Mouse (Mus musculus) midbrain, embryonic 14.5 days (tissue): ENCODE results near the gene Camk1. TPM values are rescaled to one million over a fixed set of nuclear protein-coding genes. Genes with fewer than 3 reads are reported as not detected.

ENCODE experiments used
- ATAC-seq: fragments of 200-750 bp; cut with Nextera tagmentation; 2 replicates; pipeline ENCODE4 v1.8.0; 2017; ENCODE audit warnings: moderate number of reproducible peaks, moderate library complexity; ENCODE audit not compliant: low FRiP score, low TSS enrichment
- DNase-seq: peaks from one replicate; pipeline ENCODE4 v3.0.0-alpha.2; 2015
- H3K27ac ChIP-seq: fragments of 300-500 bp; sonication (generic); replicated peaks from 2 replicates; pipeline ENCODE4 v1.5.1; 2014; ENCODE audit warnings: mild to moderate bottlenecking, low read depth, low read length, moderate library complexity
- H3K27me3 ChIP-seq: fragments of 300-500 bp; sonication (generic); 2 replicates; pipeline ENCODE4 v1.6.1; 2014; ENCODE audit warnings: low read length, control low read depth, mixed read lengths; ENCODE audit not compliant: control insufficient read depth, insufficient read depth
- H3K36me3 ChIP-seq: fragments of 300-500 bp; sonication (generic); 2 replicates; pipeline ENCODE4 v1.6.1; 2014; ENCODE audit warnings: low read length, control low read depth; ENCODE audit not compliant: control insufficient read depth, insufficient read depth
- H3K4me1 ChIP-seq: fragments of 300-500 bp; sonication (generic); 2 replicates; pipeline ENCODE4 v1.6.1; 2014; ENCODE audit warnings: mild to moderate bottlenecking, antibody characterized with exemption, low read length, control low read depth; ENCODE audit not compliant: control insufficient read depth, insufficient read depth
- H3K4me2 ChIP-seq: fragments of 300-500 bp; sonication (generic); 2 replicates; pipeline ENCODE4 v1.6.1; 2014; ENCODE audit warnings: mild to moderate bottlenecking, low read length, moderate library complexity
- H3K4me3 ChIP-seq: fragments of 300-500 bp; sonication (generic); replicated peaks from 2 replicates; pipeline ENCODE4 v1.5.1; 2014; ENCODE audit warnings: low read depth, low read length
- H3K9ac ChIP-seq: fragments of 300-500 bp; sonication (generic); replicated peaks from 2 replicates; pipeline ENCODE4 v1.6.1; 2014; ENCODE audit warnings: mild to moderate bottlenecking, low read length, moderate library complexity
- H3K9me3 ChIP-seq: fragments of 300-500 bp; sonication (generic); 2 replicates; pipeline ENCODE4 v1.6.1; 2016; ENCODE audit warnings: low read length, control low read depth, mixed read lengths; ENCODE audit not compliant: control insufficient read depth
- WGBS: fragments of 180-500 bp; shearing (Covaris S2); extraction: QIAGEN DNeasy Blood & Tissue Kit; methylation state at CpG from one replicate; pipeline ENCODE4 v1.1.7; 2014; 5-methylcytosine and 5-hydroxymethylcytosine counted together
- polyA plus RNA-seq: library from polyadenylated mRNA; unstranded; fragments of >200 nt; fragmentation: Nextera tagmentation; extraction: Ambion mirVana; gene quantifications from 2 replicates; pipeline ENCODE4 v1.2.1, GENCODE M21; 2014

The Camk1 gene
- polyA plus RNA-seq, 1 experiment from 2014 or later: 101 TPM

DNA sequence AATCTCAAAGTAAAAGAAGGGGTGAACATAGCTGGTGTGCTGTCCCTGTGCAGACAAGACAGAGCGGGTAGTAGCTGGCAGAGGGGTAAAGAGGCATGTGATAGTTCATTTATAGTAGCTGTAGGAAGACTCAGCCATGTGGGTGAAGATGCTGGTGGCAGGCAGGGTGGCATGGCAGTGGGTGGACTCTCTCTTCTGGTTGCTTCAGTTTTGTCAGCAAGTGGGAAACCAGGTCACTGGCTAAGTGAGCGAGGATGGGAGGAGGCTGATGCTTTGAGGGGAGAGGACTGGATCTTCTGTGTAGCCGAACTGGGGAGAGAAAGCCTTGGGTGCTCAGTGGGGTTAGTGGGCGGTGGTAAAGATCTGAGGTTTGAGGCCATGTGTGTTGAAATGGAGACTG is 56.5 kb downstream of the Camk1 start:
- no peak overlapping the region for H3K4me2 ChIP-seq
- H3K9me3 ChIP-seq: no peaks in the 10 kb centered on the region
- peaks cover 24% of the 10 kb centered on the region for H3K27me3 ChIP-seq
- DNase-seq (no peak), ATAC-seq (no peak)
- peaks cover 8% of the 10 kb centered on the region; the same call in 1 of the 2 replicates for H3K4me1 ChIP-seq
- H3K27ac ChIP-seq: no peak overlapping the region
- no peaks in the 10 kb centered on the region for H3K36me3 ChIP-seq
- 66% methylated on average over 4 of the region's 4 CpGs for WGBS
- H3K9ac ChIP-seq: no peak overlapping the region
- no peak overlapping the region for H3K4me3 ChIP-seq

- WGBS: 63% methylated on average over 1 of the region's 1 CpGs
- DNase-seq (no peak), ATAC-seq (no peak)
- Histone ChIP-seq H3K4me2 (no peak overlapping the region), H3K27me3 (peaks cover 31% of the 10 kb centered on the region), H3K9ac (no peak overlapping the region), H3K4me1 (peaks cover 10% of the 10 kb centered on the region; the same call in 1 of the 2 replicates), H3K27ac (no peak overlapping the region), H3K4me3 (no peak overlapping the region), H3K36me3 (no peaks in the 10 kb centered on the region), H3K9me3 (no peaks in the 10 kb centered on the region)
These were observed 57.5 kb downstream of the Camk1 start for GRCm38 (mm10) chr6:113286316-113286715.

DNA sequence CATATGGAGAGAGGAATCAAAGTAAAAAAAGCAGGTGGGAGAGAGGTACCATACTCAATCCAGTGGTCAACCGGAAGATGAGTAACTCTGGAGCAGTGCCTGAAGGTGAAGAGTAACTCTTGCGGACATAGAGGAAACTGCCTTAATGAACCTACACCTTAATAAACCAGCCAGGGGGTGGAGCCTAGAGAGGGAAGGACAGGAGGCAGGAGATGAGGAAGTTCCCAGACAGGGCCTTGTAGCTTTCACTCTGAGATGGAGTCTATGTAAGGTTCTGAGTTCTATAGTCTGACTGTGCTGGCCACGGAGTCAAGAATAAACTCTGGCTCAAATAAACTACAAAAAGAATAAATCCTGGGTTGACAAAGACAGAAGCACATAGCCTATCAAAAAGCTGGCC is 58.9 kb downstream of the Camk1 start:
- no peak overlapping the region for H3K27ac ChIP-seq
- no peak overlapping the region for H3K9ac ChIP-seq
- H3K4me3 ChIP-seq: no peak overlapping the region
- H3K36me3 ChIP-seq: 0 out of 2 replicates have a peak, but pooled peaks cover 7% of the 10 kb centered on the region
- DNase-seq (no peak), ATAC-seq (no peak)
- no peaks in the 10 kb centered on the region for H3K9me3 ChIP-seq
- H3K4me1 ChIP-seq: peaks cover 10% of the 10 kb centered on the region; the same call in 1 of the 2 replicates
- no peak overlapping the region for H3K4me2 ChIP-seq
- H3K27me3 ChIP-seq: peaks cover 31% of the 10 kb centered on the region
- WGBS: 78% methylated on average over 3 of the region's 3 CpGs

Other genes starting within 250 kb of the Camk1 start
- gene Lhfpl4, start 148.6 kb downstream of the Camk1 start, polyA plus RNA-seq: 21.7 and 31.3 TPM in 2 replicates
- 38.6 and 40.4 TPM in 2 replicates for gene Mtmr14, start 106.1 kb downstream of the Camk1 start, polyA plus RNA-seq
- gene Cpne9, start 61.7 kb downstream of the Camk1 start, polyA plus RNA-seq: 4.7 and 5.5 TPM in 2 replicates
- gene Brpf1, start 36.8 kb downstream of the Camk1 start, polyA plus RNA-seq: 15.6 and 22.8 TPM in 2 replicates
- gene Ogg1, start 17.0 kb downstream of the Camk1 start, polyA plus RNA-seq: 9.2 and 9.8 TPM in 2 replicates
- gene Tada3, start 33.9 kb upstream of the Camk1 start, polyA plus RNA-seq: 72.2 and 81.9 TPM in 2 replicates
- 234 and 394 TPM in 2 replicates for gene Arpc4, start 34.1 kb upstream of the Camk1 start, polyA plus RNA-seq
- 7.3 and 7.8 TPM in 2 replicates for gene Ttll3, start 45.3 kb upstream of the Camk1 start, polyA plus RNA-seq
- 20.7 and 24.6 TPM in 2 replicates for gene Rpusd3, start 75.4 kb upstream of the Camk1 start, polyA plus RNA-seq
- not detected in 2 replicates for gene Cidec, start 91.8 kb upstream of the Camk1 start, polyA plus RNA-seq
- 86.1 and 96.9 TPM in 2 replicates for gene Jagn1, start 98.6 kb upstream of the Camk1 start, polyA plus RNA-seq
- gene Il17re, start 114.5 kb upstream of the Camk1 start, polyA plus RNA-seq: 0.09 TPM in 1 of 2 replicates, not detected in the other
- gene Il17rc, start 127.4 kb upstream of the Camk1 start, polyA plus RNA-seq: 0.77 and 0.93 TPM in 2 replicates
- gene Creld1, start 139.3 kb upstream of the Camk1 start, polyA plus RNA-seq: 49.7 and 51.1 TPM in 2 replicates
- gene Prrt3, start 157.9 kb upstream of the Camk1 start, polyA plus RNA-seq: 8.2 and 10.6 TPM in 2 replicates
- gene Emc3, start 187.7 kb upstream of the Camk1 start, polyA plus RNA-seq: 91.9 and 100 TPM in 2 replicates
- gene Fancd2, start 187.7 kb upstream of the Camk1 start, polyA plus RNA-seq: 2.1 and 3.7 TPM in 2 replicates